Mouse (Mus musculus): ENCODE data around the gene Tnfrsf4.

GRCm38 (mm10) chr4:156064510-156064897 is 50.9 kb downstream of the Tnfrsf4 start:
- TF ChIP-seq POLR2A (IDR thresholded peaks at IDR 0.05; ENCODE audit: low read depth, low read length) (no peak), CTCF (IDR thresholded peaks at IDR 0.05; ENCODE audit: extremely low read depth, insufficient read depth, insufficient read length, insufficient replicate concordance) (no peak)

All from spleen, adult 2 months (tissue).